Mouse (Mus musculus) thymus, adult 2 months (tissue): ENCODE measurements at regions not wholly inside any gene's neighbourhood (a gene's known extent, or its start where the extent isn't known, plus 50 kb on each side); places are given as distances from the start of the nearest gene placed in this dataset.
"Not testable (repeated sequence)": the region's sequence is repeated elsewhere in the genome, so short reads cannot be mapped to it uniquely, and the experiment has no call there.

Experiments used
- DNase-seq: peaks from one replicate; pipeline ENCODE4 v3.0.0; 2021
- H3K27ac ChIP-seq: fragments of 200-500 bp; 2 replicates; pipeline ENCODE4 v1.5.1; 2012; ENCODE audit warnings: low read length, control low read depth; ENCODE audit not compliant: control insufficient read depth, insufficient read depth
- H3K27me3 ChIP-seq: fragments of 200-500 bp; 2 replicates; pipeline ENCODE4 v1.6.1; 2012; ENCODE audit warnings: mild to moderate bottlenecking, low read length, moderate library complexity, mixed read lengths; ENCODE audit not compliant: control insufficient read depth, insufficient read depth
- H3K36me3 ChIP-seq: fragments of 200-500 bp; 2 replicates; pipeline ENCODE4 v1.6.1; 2012; ENCODE audit warnings: mild to moderate bottlenecking, low read length, moderate library complexity; ENCODE audit not compliant: control insufficient read depth, insufficient read depth
- H3K4me1 ChIP-seq: fragments of 200-500 bp; replicated peaks from 2 replicates; pipeline ENCODE4 v1.6.1; 2012; ENCODE audit warnings: low read length; ENCODE audit not compliant: control insufficient read depth, insufficient read depth
- H3K4me3 ChIP-seq: fragments of 200-500 bp; 2 replicates; pipeline ENCODE4 v1.5.1; 2012; ENCODE audit warnings: mild to moderate bottlenecking, low read length, control low read depth, moderate library complexity; ENCODE audit not compliant: control insufficient read depth, insufficient read depth
- CTCF ChIP-seq: fragments of 200-500 bp; IDR thresholded peaks from 2 replicates; pipeline ENCODE4 v1.5.1; 2012; ENCODE audit warnings: mild to moderate bottlenecking, control low read depth, low read length, moderate library complexity, borderline replicate concordance; ENCODE audit not compliant: control insufficient read depth, poor library complexity, insufficient read depth; ENCODE audit errors: extremely low read depth
- POLR2A ChIP-seq: fragments of 200-500 bp; IDR thresholded peaks from 2 replicates; pipeline ENCODE4 v1.6.1; 2012; ENCODE audit warnings: mild to moderate bottlenecking, low read length, control low read depth, moderate library complexity; ENCODE audit not compliant: control insufficient read depth, poor library complexity, insufficient read depth; ENCODE audit errors: extremely low read depth
- WGBS: fragments of 180-500 bp; shearing (Covaris S2); methylation state at CpG from one replicate; pipeline ENCODE4 v1.1.7; 2018; 5-methylcytosine and 5-hydroxymethylcytosine counted together

DNA sequence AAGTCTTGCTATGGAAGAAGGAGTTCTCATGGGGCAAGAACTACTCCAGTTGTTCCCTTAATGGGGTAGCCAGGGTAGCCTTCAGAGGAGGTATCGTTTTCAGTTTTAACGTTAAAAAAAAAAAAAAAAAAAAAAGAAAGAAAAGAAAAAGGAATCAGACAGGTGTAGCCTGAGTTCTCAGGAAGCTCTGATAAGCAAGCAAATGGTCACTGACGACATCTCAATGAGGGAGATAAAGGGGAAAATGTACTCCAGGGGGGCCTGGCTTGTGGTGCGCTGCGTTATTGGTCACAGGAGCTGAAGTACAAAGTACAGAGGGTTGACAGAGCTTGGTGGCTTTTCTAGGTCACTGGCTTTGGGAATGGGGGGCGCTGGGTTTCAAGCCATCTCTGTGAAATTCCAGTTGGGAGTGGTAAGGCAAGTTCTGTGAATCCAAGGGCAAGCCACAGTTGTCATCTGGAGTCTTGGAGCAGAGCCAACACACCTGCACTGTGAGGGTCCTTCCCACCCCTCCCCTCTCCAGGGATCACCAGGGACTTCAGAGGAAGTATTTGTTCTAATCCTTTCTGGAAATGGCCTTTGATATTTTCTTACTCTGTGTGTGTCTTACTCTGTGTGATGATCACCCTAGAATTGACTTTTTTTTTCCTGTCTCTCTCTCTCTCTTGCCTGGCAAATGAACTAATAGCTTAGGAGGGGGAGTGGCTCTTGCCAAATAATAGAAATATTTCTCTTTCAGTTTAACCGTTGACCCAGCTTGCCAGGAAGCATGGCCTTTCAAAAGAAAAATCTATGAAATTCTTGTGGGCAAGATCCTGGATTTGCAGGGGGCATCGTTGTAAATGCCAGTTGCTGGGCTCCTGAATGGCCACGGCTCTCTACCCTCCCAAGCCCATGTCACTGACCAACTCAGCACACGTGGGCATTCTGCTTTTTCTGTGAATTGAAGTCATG is 93.5 kb downstream of the Phlda1 start:
- Histone ChIP-seq H3K27me3 (no peaks in the 10 kb centered on the region), H3K4me3 (no peak overlapping the region), H3K36me3 (no peaks in the 10 kb centered on the region), H3K27ac (no peak overlapping the region), H3K4me1 (peaks cover 10% of the 10 kb centered on the region)
- WGBS, result 75% methylated on average over 10 of the region's 10 CpGs
- no peak for DNase-seq
- no peak for TF ChIP-seq CTCF
- no peak for TF ChIP-seq POLR2A

DNA sequence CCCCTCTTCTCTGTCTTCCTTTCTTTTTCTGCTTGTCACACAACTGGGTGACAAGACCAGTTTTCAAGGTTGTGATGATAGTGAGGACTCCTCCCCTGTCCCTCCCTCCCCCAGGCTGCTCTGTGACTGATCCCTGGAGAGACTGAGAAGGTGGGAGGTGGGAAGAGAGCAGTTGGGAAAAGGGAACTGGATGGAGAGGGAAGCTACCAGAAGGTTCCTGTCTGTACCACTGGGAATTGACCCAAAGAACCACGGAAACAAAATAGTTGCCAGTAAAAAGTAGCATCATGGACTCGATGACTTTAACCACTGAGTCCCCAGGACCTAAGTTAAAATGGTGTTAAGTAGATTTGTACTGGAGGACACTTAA is 94.2 kb downstream of the Phlda1 start:
- Histone ChIP-seq H3K27ac (no peak overlapping the region), H3K36me3 (no peaks in the 10 kb centered on the region), H3K4me3 (no peak overlapping the region), H3K4me1 (peaks cover 10% of the 10 kb centered on the region), H3K27me3 (no peaks in the 10 kb centered on the region)
- TF ChIP-seq CTCF (no peak), POLR2A (no peak)
- 18% methylated on average over 2 of the region's 2 CpGs for WGBS
- no peak for DNase-seq

DNA sequence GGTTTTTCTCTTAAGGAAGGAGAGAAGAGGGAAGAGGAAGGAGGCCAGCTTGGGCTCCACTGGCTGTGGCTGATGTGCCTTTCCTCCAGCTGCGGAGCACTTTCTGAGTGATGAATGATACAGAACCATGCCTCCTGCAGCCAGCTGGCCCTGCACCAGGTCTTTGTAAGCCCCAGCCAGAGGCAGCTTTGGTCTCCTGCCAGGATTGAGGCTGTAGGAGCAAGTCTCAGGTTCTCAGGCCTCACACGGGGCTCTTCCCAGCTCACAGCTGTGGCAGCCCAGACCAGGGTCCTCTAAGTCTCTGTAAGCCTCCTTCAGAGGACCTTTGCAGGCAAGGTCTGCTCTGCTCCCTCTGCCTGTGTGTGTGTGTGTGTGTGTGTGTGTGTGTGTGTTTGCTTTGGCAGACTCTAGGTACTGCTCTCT is 94.6 kb downstream of the Phlda1 start:
- H3K4me3 ChIP-seq, result no peak overlapping the region
- 16% methylated on average over 2 of the region's 2 CpGs for WGBS

DNA sequence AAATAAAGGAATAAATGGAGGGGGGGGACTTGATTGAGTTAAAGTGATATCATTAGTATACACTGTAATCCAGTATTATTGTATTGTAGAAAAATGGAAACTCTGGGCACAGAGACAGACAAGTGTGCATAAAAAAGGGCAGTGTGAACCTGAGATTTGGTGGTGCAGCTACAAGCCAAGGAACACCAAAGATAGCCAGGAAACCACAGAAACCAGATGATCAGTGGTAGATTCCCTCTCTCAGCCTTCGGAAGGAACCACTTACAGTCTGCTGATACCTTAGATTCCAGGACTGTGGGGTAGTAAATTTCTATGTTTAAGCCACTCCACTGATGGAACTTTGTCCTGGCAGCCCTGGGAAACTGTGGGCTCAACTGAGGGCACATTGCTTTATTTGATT is 97.1 kb downstream of the Phlda1 start:
- TF ChIP-seq POLR2A (no peak), CTCF (no peak)
- H3K36me3 ChIP-seq, result no peaks in the 10 kb centered on the region
- no peak overlapping the region for H3K4me3 ChIP-seq
- peaks cover 10% of the 10 kb centered on the region for H3K4me1 ChIP-seq
- no peaks in the 10 kb centered on the region for H3K27me3 ChIP-seq
- no peak for DNase-seq
- no peak overlapping the region for H3K27ac ChIP-seq
- WGBS, result 15% methylated on average over 1 of the region's 1 CpGs

More for the DNA sequence above, 94.6 kb downstream of the Phlda1 start:
- TF ChIP-seq CTCF, result no peak
- no peak for TF ChIP-seq POLR2A
- Histone ChIP-seq H3K27ac (no peak overlapping the region), H3K36me3 (no peaks in the 10 kb centered on the region), H3K27me3 (no peaks in the 10 kb centered on the region), H3K4me1 (peaks cover 10% of the 10 kb centered on the region)
- no peak for DNase-seq

DNA sequence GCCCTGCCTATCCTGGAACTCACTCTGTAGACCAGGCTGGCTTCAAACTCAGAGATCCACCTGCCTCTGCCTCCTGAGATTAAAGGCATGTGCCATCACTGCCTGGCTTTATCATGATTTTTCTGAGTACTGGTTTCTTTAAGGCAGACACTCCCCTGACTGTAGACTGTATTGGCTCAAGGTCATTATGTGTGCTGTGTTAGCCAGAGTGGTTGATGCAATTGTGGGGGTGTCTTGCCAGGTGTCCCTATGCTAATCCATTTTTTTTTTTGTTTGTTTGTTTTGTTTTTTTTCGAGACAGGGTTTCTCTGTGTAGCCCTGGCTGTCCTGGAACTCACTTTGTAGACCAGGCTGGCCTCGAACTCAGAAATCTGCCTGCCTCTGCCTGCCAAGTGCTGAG is 101.3 kb downstream of the Phlda1 start:
- H3K27ac ChIP-seq, result not testable (repeated sequence)
- WGBS, result 90% methylated on average over 2 of the region's 2 CpGs

DNA sequence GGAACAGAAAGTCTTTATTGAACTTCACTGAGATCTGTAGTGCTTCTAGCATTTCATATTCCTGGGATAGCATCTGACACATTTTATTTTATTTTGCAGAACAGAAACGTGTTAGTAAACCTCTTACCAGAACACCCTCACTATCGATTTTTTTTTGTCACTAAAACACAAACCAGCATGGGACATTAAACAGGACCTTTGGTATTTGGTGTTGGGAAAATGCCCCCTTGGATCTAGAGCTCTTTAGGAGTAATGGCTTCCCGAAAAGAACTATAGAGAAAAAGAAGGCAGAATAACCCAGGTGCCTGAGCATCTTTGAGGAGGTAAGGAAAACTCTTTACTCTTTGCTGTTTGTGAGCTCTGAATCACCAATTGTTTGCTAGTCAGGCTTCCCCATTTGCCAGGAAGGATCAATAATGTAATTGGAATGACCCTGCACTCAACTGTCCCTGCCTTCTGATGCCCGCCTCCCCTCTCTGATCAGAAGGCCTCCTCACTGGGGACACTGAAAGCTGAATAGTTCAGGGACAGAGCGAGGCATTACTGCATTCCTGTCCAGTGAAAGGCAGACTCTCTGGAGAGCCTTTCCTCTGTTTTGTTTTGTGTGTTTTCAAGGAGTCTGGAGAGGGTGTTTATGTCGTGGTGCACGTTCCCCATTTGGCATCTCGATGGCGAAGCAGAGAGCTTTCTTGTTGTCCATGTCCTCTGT is 102.5 kb downstream of the Phlda1 start:
- no peak for TF ChIP-seq CTCF
- TF ChIP-seq POLR2A, result no peak
- no peaks in the 10 kb centered on the region for H3K36me3 ChIP-seq

More for the DNA sequence above, 101.3 kb downstream of the Phlda1 start:
- not testable (repeated sequence) for H3K36me3 ChIP-seq, H3K4me1 ChIP-seq, DNase-seq, H3K4me3 ChIP-seq, H3K27me3 ChIP-seq

More for the DNA sequence above, 102.5 kb downstream of the Phlda1 start:
- no peaks in the 10 kb centered on the region for H3K27me3 ChIP-seq
- H3K4me1 ChIP-seq, result no peaks in the 10 kb centered on the region
- no peak for DNase-seq
- WGBS, result 88% methylated on average over 9 of the region's 9 CpGs
- no peak overlapping the region for H3K27ac ChIP-seq
- H3K4me3 ChIP-seq, result no peak overlapping the region
